Mouse (Mus musculus): ENCODE measurements around the gene Rhoj.

GRCm38 (mm10) chr12:75321189-75321588 is 13.1 kb downstream of the Rhoj start:
- TF ChIP-seq GATA1 (IDR thresholded peaks at IDR 0.05; ENCODE audit: low read length) (no peak), TAL1 (IDR thresholded peaks at IDR 0.05; ENCODE audit: low read length) (no peak)

All from erythroblast, embryonic 14.5 days (primary cell).